Mouse (Mus musculus) gastrocnemius, postnatal 10 days (tissue): Measurements from ENCODE around the gene Fcrla. TPM values are rescaled to one million over a fixed set of nuclear protein-coding genes. Genes with fewer than 3 reads are reported as not detected.
"Not testable (repeated sequence)": the region's sequence is repeated elsewhere in the genome, so short reads cannot be mapped to it uniquely, and the experiment has no call there.

ENCODE experiments used
- DNase-seq: peaks from one replicate; pipeline ENCODE4 v3.0.0; 2021; ENCODE audit warnings: mixed read lengths
- long read RNA-seq, 2 experiments: library from polyadenylated mRNA; stranded (forward); transcript quantifications; one replicate each; pipeline ENCODE4 v2.0.0; 2021
- total RNA-seq, 2 experiments: library from RNA; stranded (reverse); gene quantifications; 2 replicates each; pipeline ENCODE4 v1.2.3; 2021

Gene Fcrla
- total RNA-seq = 1 to 10 TPM in 1 of 2 experiments, under 1 TPM in 1; 0.28 to 1.8 TPM
- long read RNA-seq, experiment 1 = 0 reads
- long read RNA-seq, experiment 2 = 0 reads

DNA sequence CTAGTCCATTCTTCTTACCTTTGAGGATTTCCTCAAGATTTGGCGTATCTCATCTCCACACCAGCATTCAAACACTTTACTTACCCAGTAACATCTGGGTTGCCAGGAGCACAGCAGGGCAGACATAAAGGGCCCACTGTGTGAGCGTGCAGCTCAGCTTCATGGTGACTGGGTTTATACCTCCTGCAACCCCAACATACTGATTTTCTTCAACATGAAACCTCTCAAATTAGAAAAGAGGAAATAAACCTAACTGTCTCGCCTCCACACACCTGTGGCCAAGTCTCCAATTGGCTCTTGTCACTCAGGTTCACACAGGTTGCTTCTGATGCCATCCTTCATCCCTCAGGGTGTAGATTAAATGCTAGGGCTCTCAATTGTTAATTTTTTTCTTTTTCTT, at the start of gene Fcrla:
Gene Fcrla, minus strand, starts transcription at position 206 of the 400 bp plus-strand sequence.
- DNase-seq = no peak

DNA sequence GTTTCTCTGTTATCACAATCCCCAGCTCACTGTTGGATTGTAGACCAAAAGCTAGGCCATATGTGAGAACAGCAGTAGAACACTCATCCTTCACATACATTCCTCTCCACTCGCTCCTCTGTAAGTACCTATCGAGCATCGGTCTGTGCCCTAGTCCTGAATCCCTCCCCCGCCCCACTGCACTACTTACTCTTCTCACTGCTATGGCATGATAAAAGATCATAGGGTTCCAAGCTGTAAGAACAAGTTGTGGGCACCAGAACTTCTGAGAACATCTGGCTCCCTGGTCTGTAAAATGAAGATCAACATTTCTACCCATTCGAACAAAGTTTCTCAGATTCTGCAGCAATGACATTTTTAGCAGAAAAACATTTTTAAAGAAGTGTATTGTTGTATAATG, 49.1 kb upstream of the Fcrla start, which contains the start of gene Fcgr2b:
Gene Fcgr2b, minus strand, starts transcription at position 101 of the 400 bp plus-strand sequence.
- DNase-seq = no peak

DNA sequence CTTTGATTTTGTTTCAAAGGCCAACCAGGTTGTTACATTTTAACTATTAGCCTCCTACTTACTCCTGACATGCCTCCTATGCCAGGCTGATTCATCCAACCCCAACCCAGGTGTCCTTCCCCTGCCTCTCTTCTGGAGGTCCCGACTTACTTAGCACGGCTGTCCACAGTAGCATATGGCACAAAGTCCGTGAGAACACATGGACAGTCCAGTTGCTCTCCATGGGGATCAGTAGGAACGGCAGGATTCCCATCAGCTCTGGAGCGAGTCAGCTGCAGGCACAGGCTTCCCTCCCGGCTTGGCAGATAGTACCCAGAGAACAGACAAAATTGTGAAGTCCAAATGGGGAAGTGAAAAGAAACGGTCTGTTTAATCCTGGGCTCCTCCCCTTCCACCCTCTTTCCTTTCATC, 48.4 kb upstream of the Fcrla start:
- no peak for DNase-seq

DNA sequence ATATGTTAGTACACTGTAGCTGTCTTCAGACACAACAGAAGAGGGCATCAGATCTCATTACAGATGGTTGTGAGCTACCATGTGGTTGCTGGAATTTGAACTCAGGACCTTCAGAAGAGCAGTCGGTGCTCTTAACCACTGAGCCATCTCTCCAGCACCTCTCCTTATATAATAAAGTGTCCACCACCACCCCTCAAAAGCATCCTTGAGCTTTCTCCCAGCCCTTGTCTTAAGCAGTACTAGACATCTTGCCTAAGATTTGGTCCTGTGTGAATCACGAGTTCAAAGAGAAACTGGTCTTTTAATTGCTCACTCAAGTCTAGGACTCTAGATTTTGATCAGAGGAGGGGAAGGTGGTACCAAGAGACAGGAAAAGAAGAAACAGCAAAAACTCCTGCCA, 48.0 kb upstream of the Fcrla start:
- DNase-seq = not testable (repeated sequence)

DNA sequence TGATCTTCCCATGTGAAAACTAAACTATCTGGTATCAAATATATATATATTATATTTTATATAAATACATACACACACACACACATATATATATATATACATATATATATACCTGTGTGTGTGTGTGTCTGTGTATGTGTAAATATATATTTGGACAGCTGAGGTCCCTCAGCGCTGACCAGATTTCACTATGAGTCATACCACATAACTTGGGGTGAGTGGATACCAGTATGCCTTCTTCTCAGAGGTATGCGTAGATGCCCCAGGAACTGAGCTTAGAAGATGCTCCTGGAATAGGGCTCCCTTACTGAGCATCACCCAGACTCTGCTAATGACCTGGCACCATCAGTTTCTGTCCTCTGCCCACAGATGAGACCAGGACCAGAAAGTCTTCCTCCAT, 47.4 kb upstream of the Fcrla start:
- DNase-seq = no peak

DNA sequence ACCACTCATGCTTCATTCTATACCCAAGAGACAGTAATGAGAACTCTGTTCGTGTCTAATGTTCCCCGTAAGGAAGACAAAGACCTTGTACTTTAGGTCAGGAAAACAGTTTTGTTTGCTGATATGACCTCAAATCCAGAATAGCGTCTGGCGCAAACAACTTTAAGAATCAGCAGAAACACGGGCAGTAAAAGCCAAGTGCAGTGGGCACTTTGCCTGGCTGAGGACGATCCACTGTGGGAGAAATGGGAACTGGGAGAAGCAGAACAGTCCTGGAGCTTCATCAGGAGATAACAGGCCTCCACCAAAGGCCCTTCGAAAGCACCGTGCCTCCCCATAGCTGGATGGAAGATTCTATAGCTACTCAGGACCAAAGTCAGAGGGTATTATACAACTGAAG, 46.8 kb upstream of the Fcrla start:
- DNase-seq = no peak

DNA sequence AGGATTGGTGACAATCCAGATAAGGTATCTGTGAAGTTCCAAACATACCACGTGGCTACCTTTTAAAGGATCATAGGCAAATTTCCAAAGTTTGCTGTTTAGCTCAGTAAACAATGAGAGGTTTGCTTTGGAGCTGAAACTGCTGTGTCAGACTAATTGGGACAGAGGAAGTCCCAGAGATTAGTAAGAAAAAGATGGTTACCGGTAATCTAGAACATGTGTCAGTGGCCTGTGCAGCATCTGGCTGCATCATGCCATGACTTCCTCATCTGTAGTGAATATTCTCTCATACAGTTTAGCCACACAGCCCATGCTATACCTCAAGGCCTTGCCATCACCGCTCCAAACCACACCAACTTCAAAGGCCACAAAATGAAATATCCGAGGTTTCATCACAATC, 45.6 kb upstream of the Fcrla start:
- DNase-seq = no peak

DNA sequence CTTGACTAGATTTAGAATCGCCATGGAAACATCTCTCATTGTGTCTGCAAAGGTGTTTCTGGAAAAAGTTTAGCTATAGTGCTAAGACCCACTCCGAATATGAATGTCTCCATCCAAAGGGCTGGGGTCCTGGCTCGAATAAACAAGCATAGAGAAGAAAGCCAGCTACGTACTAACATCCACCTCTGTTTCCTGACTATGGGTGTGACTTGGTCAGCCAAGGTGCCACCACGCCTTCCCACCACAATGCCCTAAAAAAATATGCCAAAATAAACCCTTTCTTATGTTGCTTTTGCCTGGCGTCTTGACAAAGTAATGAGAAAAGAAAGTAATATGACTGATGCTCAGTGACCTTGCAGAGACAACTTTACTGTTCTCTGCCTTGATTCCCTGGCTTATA, 45.1 kb upstream of the Fcrla start:
- DNase-seq = no peak

DNA sequence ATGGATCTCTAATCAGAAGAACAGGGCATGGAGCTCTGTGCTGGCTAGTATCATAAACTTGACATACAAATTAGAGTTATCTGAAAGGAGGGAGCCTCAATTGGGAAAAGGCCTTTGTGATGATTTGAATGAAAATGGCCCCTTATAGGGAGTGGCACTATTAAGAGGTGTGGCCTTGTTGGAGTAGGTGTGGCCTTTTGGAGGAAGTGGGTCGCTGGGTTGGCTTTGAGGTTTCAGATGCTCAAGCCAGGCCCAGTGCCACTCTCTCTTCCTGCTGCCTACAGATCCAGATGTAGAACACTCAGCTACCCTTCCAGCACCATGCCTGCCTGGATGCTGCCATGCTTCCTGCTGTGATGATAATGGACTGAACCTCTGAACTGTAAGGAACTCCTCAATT, 41.2 kb upstream of the Fcrla start:
- no peak for DNase-seq

DNA sequence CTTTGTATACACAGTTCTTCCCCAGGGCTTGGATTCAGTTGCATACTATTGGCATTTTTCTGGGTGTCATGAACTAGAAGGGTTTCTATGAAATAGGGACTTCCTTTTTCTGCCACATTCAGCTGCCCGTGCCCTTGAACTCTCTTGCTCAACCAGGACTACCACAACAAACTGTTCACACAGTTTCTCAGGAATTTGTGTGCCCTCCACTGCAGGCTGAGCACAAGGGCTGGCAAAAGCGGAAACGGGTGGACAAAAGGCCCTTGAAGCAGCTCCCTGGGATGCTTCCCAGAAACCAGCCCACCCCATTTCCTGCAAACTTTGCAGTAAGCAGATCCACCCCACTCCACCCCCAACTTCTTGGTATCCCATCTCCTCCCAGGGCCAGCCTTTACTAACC, 40.2 kb upstream of the Fcrla start:
- no peak for DNase-seq

DNA sequence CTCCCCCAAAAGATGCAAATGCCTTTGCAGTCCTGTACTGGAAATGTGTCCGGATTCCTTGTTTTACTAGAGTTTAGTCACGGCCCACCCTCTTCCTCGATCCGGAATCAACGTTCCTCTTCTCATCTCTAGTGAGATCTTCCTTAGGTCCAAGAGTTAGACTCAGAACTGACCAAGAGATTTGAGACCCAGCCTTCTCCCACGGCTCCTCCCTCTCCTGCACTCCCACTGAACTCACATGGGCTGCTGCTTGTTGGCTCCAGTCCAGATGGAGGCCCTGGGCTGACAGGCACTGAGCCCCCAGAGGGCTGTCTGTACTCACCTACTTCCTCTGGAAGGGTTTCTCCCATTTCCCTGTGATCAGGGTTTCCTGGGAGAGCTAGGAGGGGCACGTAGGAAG, 35.7 kb upstream of the Fcrla start:
- DNase-seq = no peak

DNA sequence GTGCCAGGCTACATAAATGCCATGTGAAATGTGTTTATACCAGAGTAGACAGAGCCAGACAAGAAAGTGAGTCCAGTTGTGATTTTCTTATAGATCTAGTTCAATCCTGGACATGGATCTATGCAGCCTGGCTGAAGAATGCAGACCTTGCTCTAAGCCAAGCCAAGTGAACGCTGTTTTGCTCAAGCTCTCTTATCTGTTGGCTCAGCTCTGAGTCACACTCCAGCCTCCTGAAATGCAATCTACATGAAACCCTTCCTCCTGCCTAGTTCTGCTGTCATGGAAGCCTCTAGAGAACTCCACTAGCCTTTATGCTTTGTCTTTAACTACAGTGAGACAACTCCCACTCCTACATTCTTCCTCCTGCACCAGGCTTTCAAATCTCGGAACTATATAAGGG, 34.9 kb upstream of the Fcrla start:
- DNase-seq = no peak

DNA sequence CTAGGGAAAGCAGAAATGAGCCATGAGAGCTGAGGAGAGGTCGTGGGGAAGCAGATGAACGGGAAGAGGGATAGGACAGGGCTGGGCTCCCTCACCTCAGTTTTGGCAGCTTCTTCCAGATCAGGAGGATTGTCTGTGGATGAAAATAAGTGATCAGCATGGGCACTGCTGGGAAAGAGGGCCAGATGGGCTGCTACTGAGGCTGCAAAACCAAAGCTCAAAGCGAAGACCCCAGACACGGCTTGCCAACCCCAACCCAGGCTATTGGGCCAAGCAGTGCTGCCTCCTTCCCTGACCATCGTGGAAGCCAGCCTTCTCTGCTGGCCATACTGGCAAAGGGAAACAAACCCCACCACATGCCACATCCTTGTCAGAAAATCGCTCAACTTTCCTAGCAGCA, 33.7 kb upstream of the Fcrla start:
- DNase-seq = no peak

DNA sequence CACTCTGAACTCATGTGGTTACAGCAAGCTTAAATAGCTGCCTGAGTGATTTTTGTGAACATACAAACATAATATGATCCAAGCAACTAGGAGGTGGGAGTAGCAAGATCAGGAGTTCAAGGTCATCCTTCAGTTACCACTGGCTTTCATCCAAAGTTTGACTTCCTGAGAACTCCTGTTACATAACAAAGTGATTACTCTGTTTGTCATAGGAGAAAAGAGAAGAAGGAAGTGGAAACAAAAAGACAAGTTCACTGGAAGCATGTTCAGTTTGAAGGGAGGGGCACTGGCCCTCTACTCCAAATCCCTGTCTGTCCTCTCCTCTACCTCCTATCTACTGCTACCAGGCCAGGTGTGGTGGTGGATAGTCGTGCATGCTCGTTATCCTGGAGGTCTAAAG, 32.4 kb upstream of the Fcrla start:
- no peak for DNase-seq

DNA sequence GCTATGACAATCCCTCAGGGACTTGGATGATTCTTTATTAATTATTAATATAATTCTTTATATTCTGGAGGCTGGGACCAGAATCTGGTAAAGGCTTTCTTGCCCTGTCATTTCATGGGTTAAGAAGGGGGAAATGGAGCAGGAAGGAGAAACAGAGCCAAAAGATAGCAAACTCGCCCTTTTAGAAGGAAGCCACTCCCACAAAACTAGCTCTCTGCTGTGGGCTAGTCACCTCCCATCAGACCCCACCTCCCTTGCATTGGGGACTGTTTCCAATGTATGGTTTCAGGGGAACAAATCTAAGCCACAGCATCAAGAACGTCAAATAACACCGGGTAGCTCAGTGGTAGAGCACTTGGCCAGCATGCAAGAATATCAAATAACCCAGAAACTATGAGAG, 30.8 kb upstream of the Fcrla start:
- no peak for DNase-seq

DNA sequence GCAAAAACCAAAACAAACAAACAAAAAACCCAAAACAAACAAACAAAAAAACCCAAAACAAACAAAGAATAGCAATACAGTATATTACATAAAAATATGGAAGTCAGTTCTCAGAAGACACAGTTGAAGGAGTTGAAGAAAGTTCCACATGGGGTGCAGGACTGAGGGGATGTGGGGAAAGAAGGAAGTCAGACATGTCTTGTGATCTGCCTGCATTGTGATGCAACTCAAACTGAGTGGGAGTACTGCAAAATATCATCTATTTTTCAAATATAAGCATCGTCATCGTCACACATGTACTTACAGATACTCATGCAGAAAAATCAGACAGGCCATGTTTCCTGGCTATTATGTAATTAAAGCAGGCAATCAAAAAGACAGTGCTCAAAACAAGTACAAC, 25.8 kb upstream of the Fcrla start:
- DNase-seq = no peak

DNA sequence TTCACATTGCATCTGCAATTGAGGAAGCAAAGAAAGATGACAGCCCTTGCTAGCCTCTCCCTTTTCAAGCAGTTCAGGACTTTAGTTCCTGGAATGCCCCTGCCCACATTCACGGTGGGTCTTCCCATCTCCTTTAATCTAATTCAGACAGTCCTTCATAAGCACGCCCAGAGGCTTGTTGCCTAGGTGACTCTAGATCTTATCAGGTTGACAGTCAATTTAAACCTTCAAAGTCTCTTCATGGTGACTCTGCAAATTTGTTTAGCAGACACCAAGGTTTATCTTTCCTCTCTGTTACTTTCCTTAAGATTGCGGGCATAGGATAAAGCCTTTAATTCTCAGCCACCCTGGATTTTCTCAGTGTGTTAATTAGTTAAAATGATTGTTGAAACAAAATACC, 23.4 kb upstream of the Fcrla start:
- DNase-seq = no peak

DNA sequence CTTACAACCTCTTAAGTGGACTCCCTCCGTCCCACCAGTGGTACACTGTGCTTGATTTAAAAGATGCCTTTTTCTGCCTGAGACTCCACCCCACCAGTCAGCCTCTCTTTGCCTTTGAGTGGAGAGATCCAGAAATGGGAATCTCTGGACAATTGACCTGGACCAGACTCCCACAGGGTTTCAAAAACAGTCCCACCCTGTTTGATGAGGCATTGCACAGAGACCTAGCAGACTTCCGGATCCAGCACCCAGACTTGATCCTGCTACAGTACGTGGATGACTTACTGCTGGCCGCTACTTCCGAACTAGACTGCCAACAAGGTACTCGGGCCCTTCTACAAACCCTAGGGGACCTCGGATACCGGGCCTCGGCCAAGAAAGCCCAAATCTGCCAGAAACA, 17.5 kb upstream of the Fcrla start:
- DNase-seq = not testable (repeated sequence)

DNA sequence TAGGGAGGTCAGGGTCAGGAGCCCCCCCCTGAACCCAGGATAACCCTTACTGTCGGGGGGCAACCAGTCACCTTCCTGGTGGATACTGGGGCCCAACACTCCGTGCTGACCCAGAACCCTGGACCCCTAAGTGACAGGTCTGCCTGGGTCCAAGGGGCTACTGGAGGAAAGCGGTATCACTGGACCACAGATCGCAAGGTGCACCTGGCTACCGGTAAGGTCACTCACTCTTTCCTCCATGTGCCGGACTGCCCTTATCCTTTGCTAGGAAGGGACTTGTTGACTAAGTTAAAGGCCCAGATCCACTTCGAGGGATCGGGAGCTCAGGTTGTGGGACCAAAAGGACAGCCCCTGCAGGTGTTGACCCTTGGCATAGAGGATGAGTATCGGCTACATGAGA, 16.8 kb upstream of the Fcrla start:
- not testable (repeated sequence) for DNase-seq

DNA sequence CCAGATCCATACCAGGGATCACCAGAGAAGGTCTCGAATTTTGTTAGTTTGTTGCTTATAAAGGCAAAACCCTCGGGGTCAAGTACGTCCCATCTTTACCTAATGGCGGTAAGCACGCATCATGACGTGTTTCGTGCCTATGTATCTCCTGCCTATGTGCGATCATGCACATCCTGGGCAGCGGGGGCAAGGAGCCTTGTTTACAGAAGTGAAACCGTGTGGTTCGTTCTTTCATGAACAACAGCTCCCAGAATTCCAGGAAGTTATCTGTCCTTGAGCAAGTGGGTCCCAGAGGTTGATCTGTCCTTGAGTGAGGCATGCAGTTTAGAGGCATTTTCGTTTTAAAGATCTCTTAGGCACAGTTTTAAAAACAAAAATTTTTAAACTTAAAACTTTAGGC, 11.9 kb upstream of the Fcrla start:
- no peak for DNase-seq

DNA sequence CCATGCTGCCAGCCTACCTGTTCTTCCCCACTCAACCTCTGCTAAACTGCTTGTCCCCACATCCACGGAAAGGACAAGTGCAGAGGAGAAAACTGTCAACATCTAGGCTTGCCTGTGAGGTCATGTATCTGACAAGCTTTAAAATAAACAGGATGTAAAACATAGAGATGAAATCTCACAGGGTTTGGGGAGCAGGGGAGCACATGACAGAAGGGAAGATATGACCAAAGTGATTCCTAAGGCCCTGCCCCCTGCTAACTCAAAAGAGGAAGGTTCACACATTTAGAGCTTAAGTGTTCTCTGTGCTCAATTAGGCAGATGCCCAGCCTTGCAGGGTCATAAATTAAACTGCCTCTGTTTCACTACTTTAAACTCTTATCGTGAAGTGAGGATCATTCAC, 7.0 kb upstream of the Fcrla start:
- DNase-seq = no peak

DNA sequence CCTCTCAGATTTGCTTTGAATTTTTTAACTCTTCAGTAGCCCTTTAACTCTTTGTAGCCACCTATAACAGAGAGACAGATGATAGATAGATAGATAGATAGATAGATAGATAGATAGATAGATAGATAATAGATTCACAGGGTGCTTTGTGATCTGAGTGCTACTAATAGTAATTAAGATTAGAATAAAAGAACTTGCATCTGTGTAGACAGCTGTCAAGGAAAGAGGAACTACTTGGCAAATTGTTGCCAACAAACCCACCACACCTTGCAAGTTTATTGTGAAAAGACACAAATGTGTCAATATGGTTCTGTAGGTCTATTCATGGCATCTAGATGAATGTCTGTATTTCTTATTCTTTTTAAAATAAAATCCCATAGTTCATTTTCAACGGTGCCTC, 6.6 kb upstream of the Fcrla start:
- DNase-seq = no peak

DNA sequence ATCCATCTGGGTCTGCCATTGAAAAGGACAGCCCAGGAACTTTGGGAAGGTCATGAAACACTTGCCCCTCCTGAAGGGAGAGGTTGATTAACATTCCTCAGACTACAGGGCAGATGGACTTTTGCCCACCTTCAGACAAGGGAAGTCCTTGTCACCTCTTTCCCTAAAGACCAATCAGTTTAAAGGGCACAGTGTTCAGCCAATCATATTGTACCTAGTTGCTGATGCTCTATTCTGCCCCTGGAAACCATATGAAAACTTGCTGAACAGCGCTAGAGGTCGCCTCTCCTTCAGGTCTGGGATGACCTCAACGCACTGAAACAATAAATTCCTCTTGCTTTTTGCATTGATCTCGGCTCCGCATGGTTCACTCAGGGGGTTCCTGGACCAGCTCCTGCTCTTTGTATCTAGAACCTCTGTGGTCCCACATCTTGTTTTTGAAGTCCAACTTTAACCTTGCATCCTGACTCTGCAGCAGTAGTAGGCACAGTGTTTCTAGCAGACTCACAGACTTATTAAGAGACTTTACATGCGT, 6.1 kb upstream of the Fcrla start:
- DNase-seq = no peak

DNA sequence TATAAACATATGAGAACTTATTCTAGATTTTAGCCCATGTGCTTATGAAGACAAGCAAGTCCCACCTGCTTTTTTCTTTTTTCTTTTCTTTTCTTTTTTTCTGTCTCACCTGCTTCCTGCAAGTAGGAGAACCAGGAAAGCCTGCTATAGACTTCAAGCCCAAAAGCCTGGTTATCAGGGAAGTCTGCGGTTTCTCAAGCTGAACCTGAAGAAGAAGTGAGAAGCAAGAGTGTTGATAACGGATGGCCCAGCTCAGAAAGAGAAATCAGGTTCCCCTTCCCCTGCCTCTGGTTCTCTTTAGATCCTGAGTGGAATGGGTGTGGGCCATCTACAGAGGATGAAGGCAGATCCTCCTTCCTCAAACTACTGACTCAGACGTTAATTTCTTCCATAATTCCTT, 4.7 kb upstream of the Fcrla start:
- no peak for DNase-seq

DNA sequence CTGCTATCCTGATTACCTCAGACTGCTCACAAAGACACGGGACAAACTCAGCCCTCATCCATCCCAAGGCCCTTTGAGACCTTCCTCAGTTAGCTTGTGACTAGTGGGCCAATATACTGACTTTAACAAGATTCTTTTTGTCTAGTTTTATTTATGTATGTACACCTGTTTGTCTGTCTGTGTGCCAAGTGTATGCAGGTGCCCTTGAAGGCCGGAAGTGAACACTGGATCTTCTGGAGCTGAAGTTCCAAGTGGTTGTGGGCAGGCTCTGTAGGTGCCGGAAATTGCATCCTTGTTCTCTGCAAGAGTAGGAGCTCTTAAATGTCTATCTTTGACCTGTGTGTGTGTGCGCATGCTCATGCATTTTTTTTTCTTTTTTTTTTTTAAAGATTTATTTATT, 1.9 kb upstream of the Fcrla start:
- no peak for DNase-seq
